Mouse (Mus musculus): ENCODE measurements around the gene Mreg.

- TF ChIP-seq CTCF (IDR thresholded peaks at IDR 0.05 in 2 of 3, conservative IDR thresholded peaks at IDR 0.05 in 1 of 3; ENCODE audit: control insufficient read depth in 1 of 3, insufficient read depth in 1 of 3, low read depth in 2 of 3, low read length in 3 of 3, poor library complexity in 1 of 3, severe bottlenecking in 1 of 3): no peak
- TF ChIP-seq MYB (IDR thresholded peaks at IDR 0.05; ENCODE audit: low read depth, low read length): no peak
- TF ChIP-seq MEF2A (IDR thresholded peaks at IDR 0.05; ENCODE audit: extremely low read depth, insufficient replicate concordance, low read depth, low read length, poor library complexity, severe bottlenecking): no peak
- no peak for TF ChIP-seq POLR2AphosphoS5 (IDR thresholded peaks at IDR 0.05; ENCODE audit: borderline replicate concordance, low read depth, low read length)
- no peak for TF ChIP-seq TBP (IDR thresholded peaks at IDR 0.05; ENCODE audit: low read depth, low read length)
- TF ChIP-seq POLR2AphosphoS2 (IDR thresholded peaks at IDR 0.05; ENCODE audit: low read length): no peak
- TF ChIP-seq GATA1 (IDR thresholded peaks at IDR 0.05; ENCODE audit: low read depth, low read length): no peak
- no peak for TF ChIP-seq USF1 (IDR thresholded peaks at IDR 0.05; ENCODE audit: low read depth, low read length)
These were observed 26.0 kb upstream of the Mreg start for GRCm38 (mm10) chr1:72238016-72238580.

Measured in MEL (cell line).